Mouse (Mus musculus): ENCODE results near the gene Fads6.

- TF ChIP-seq TCF12 (IDR thresholded peaks at IDR 0.05; ENCODE audit: insufficient read depth, poor library complexity, severe bottlenecking): no peak
- no peak for TF ChIP-seq POLR2A (IDR thresholded peaks at IDR 0.05; ENCODE audit: insufficient read length, low read depth)
- TF ChIP-seq MYOD1 (IDR thresholded peaks at IDR 0.05; ENCODE audit: control insufficient read depth in 1 of 3, insufficient read length in 2 of 3, low read depth in 2 of 3): no peak
These were observed 47.6 kb downstream of the Fads6 start for GRCm38 (mm10) chr11:115249721-115250404.

Data from myocyte (in vitro differentiated cells).